Mouse (Mus musculus) left cerebral cortex, adult 8-10 months (tissue): ENCODE results near the gene Lamb2. TPM values are rescaled to one million over a fixed set of nuclear protein-coding genes. Genes with fewer than 3 reads are reported as not detected.

Source experiments
- total RNA-seq, 4 experiments: library from RNA; stranded (reverse); gene quantifications; 2 replicates each; pipeline ENCODE4 v1.2.4; 2022

The Lamb2 gene
- total RNA-seq, 4 experiments from 2014 or later, result 28.0 to 35.7 (median 30.8) TPM

Other genes with a start within 250 kb of the Lamb2 start
- gene Dag1, start 215.8 kb upstream of the Lamb2 start, total RNA-seq, result 10 to 100 TPM; 73.1 to 79.5 (median 76.8) TPM
- 100 to 1,000 TPM; 133 to 145 (median 139) TPM for gene Nicn1, start 189.3 kb upstream of the Lamb2 start, total RNA-seq
- gene Amt, start 182.9 kb upstream of the Lamb2 start, total RNA-seq, result 10 to 100 TPM; 26.3 to 32.2 (median 28.2) TPM
- gene Rhoa, start 173.6 kb upstream of the Lamb2 start, total RNA-seq, result 100 to 1,000 TPM; 164 to 176 (median 168) TPM
- 10 to 100 TPM; 37.0 to 40.4 (median 39.4) TPM for gene Tcta, start 173.6 kb upstream of the Lamb2 start, total RNA-seq
- gene Gpx1, start 140.8 kb upstream of the Lamb2 start, total RNA-seq, result 100 to 1,000 TPM in 3 of 4 experiments, 10 to 100 TPM in 1; 97.3 to 121 (median 112) TPM
- gene Usp4, start 131.9 kb upstream of the Lamb2 start, total RNA-seq, result 100 to 1,000 TPM; 103 to 109 (median 105) TPM
- gene 1700102P08Rik, start 86.9 kb upstream of the Lamb2 start, total RNA-seq, result 1 to 10 TPM in 3 of 4 experiments, under 1 TPM in 1; 0.81 to 2.0 (median 1.8) TPM
- gene Ccdc36, start 51.3 kb upstream of the Lamb2 start, total RNA-seq, result under 1 TPM; 0.15 to 0.37 (median 0.22) TPM
- not detected for gene BC048562, start 43.3 kb upstream of the Lamb2 start, total RNA-seq
- gene Ccdc71, start 19.2 kb upstream of the Lamb2 start, total RNA-seq, result 10 to 100 TPM; 35.8 to 46.5 (median 38.4) TPM
- 10 to 100 TPM; 28.8 to 38.0 (median 34.0) TPM for gene Klhdc8b, start 18.2 kb upstream of the Lamb2 start, total RNA-seq
- gene Usp19, start 10.9 kb downstream of the Lamb2 start, total RNA-seq, result 100 to 1,000 TPM; 116 to 140 (median 127) TPM
- gene Qars, start 28.0 kb downstream of the Lamb2 start, total RNA-seq, result 10 to 100 TPM; 78.3 to 95.4 (median 86.8) TPM
- 100 to 1,000 TPM; 140 to 158 (median 155) TPM for gene Qrich1, start 37.1 kb downstream of the Lamb2 start, total RNA-seq
- gene Impdh2, start 80.5 kb downstream of the Lamb2 start, total RNA-seq, result 10 to 100 TPM; 43.7 to 54.7 (median 50.7) TPM
- 10 to 100 TPM; 67.2 to 77.5 (median 73.4) TPM for gene Ndufaf3, start 87.7 kb downstream of the Lamb2 start, total RNA-seq
- gene Dalrd3, start 90.2 kb downstream of the Lamb2 start, total RNA-seq, result 10 to 100 TPM; 68.8 to 86.5 (median 73.5) TPM
- 100 to 1,000 TPM; 129 to 151 (median 133) TPM for gene Wdr6, start 99.0 kb downstream of the Lamb2 start, total RNA-seq
- 10 to 100 TPM; 87.5 to 98.6 (median 93.9) TPM for gene P4htm, start 117.9 kb downstream of the Lamb2 start, total RNA-seq
- gene Arih2, start 169.7 kb downstream of the Lamb2 start, total RNA-seq, result 10 to 100 TPM; 51.8 to 55.6 (median 54.2) TPM
- 10 to 100 TPM; 11.1 to 15.8 (median 13.6) TPM for gene Slc25a20, start 182.4 kb downstream of the Lamb2 start, total RNA-seq
- 10 to 100 TPM; 45.9 to 52.1 (median 49.3) TPM for gene Prkar2a, start 209.6 kb downstream of the Lamb2 start, total RNA-seq